Mouse (Mus musculus) kidney, embryonic 14.5 days (tissue): ENCODE measurements at regions not wholly inside any gene's neighbourhood (a gene's known extent, or its start where the extent isn't known, plus 50 kb on each side); places are given as distances from the start of the nearest gene placed in this dataset.
"Not testable (repeated sequence)": the region's sequence is repeated elsewhere in the genome, so short reads cannot be mapped to it uniquely, and the experiment has no call there.

ENCODE experiments used
- ATAC-seq: fragments of 200-750 bp; cut with Nextera tagmentation; 2 replicates; pipeline ENCODE4 v1.8.0; 2017; ENCODE audit warnings: moderate number of reproducible peaks, mild to moderate bottlenecking, moderate TSS enrichment, moderate library complexity; ENCODE audit not compliant: low FRiP score, low TSS enrichment
- H3K27ac ChIP-seq: fragments of 300-500 bp; sonication (generic); 2 replicates; pipeline ENCODE4 v1.5.1; 2014; ENCODE audit warnings: low read depth, mild to moderate bottlenecking, low read length, moderate library complexity, mixed read lengths
- H3K27me3 ChIP-seq: fragments of 300-500 bp; sonication (generic); 2 replicates; pipeline ENCODE4 v1.6.1; 2014; ENCODE audit warnings: mild to moderate bottlenecking, low read length; ENCODE audit not compliant: control insufficient read depth, insufficient read depth
- H3K36me3 ChIP-seq: fragments of 300-500 bp; sonication (generic); 2 replicates; pipeline ENCODE4 v1.6.1; 2014; ENCODE audit warnings: low read length, mixed read lengths; ENCODE audit not compliant: control insufficient read depth, insufficient read depth
- H3K4me1 ChIP-seq: fragments of 300-500 bp; sonication (generic); 2 replicates; pipeline ENCODE4 v1.6.1; 2014; ENCODE audit warnings: low read length, mixed read lengths; ENCODE audit not compliant: control insufficient read depth, insufficient read depth
- H3K4me2 ChIP-seq: fragments of 300-500 bp; sonication (generic); replicated peaks from 2 replicates; pipeline ENCODE4 v1.6.1; 2014; ENCODE audit warnings: low read depth, mild to moderate bottlenecking, low read length
- H3K4me3 ChIP-seq: fragments of 300-500 bp; sonication (generic); 2 replicates; pipeline ENCODE4 v1.5.1; 2014; ENCODE audit warnings: mild to moderate bottlenecking, low read length
- H3K9ac ChIP-seq: fragments of 300-500 bp; sonication (generic); 2 replicates; pipeline ENCODE4 v1.6.1; 2014; ENCODE audit warnings: low read depth, mild to moderate bottlenecking, low read length, moderate library complexity
- H3K9me3 ChIP-seq: fragments of 300-500 bp; sonication (generic); 2 replicates; pipeline ENCODE4 v1.6.1; 2016; ENCODE audit warnings: low read length; ENCODE audit not compliant: control insufficient read depth
- WGBS: fragments of 180-500 bp; shearing (Covaris S2); extraction: QIAGEN DNeasy Blood & Tissue Kit; methylation state at CpG from one replicate; pipeline ENCODE4 v1.1.7; 2014; 5-methylcytosine and 5-hydroxymethylcytosine counted together

GRCm38 (mm10) chr8:12451857-12452256 lies 56.8 kb downstream of the Sox1 start:
- H3K27me3 ChIP-seq = peaks cover 20% of the 10 kb centered on the region
- ATAC-seq = no peak

GRCm38 (mm10) chr8:12455376-12455775 lies 60.3 kb downstream of the Sox1 start:
- not testable (repeated sequence) for H3K4me1 ChIP-seq, H3K9ac ChIP-seq
- WGBS = 92% methylated on average over 3 of the region's 3 CpGs

More at GRCm38 (mm10) chr8:12451857-12452256, 56.8 kb downstream of the Sox1 start:
- Histone ChIP-seq H3K4me2 (no peak overlapping the region), H3K9ac (no peak overlapping the region), H3K9me3 (peaks cover 6% of the 10 kb centered on the region), H3K4me1 (no peaks in the 10 kb centered on the region), H3K27ac (no peak overlapping the region), H3K36me3 (no peaks in the 10 kb centered on the region), H3K4me3 (no peak overlapping the region)
- 68% methylated on average over 8 of the region's 8 CpGs for WGBS

GRCm38 (mm10) chr8:12456326-12456725 lies 61.2 kb downstream of the Sox1 start:
- Histone ChIP-seq H3K4me3 (no peak overlapping the region), H3K27me3 (no peaks in the 10 kb centered on the region), H3K4me2 (no peak overlapping the region), H3K27ac (no peak overlapping the region), H3K36me3 (no peaks in the 10 kb centered on the region), H3K9me3 (no peaks in the 10 kb centered on the region), H3K9ac (no peak overlapping the region), H3K4me1 (no peaks in the 10 kb centered on the region)
- 93% methylated on average over 1 of the region's 1 CpGs for WGBS
- no peak for ATAC-seq

More at GRCm38 (mm10) chr8:12455376-12455775, 60.3 kb downstream of the Sox1 start:
- not testable (repeated sequence) for H3K4me3 ChIP-seq, H3K9me3 ChIP-seq, H3K27me3 ChIP-seq, ATAC-seq, H3K36me3 ChIP-seq, H3K4me2 ChIP-seq, H3K27ac ChIP-seq

GRCm38 (mm10) chr8:12457015-12457414 lies 61.9 kb downstream of the Sox1 start:
- no peak for ATAC-seq

GRCm38 (mm10) chr8:12466845-12467244 lies 71.8 kb downstream of the Sox1 start:
- 87% methylated on average over 7 of the region's 7 CpGs for WGBS
- Histone ChIP-seq H3K4me3 (no peak overlapping the region), H3K4me1 (no peaks in the 10 kb centered on the region), H3K36me3 (no peaks in the 10 kb centered on the region), H3K9me3 (no peaks in the 10 kb centered on the region), H3K4me2 (no peak overlapping the region), H3K9ac (no peak overlapping the region), H3K27me3 (peaks cover 13% of the 10 kb centered on the region), H3K27ac (no peak overlapping the region)
- no peak for ATAC-seq

More at GRCm38 (mm10) chr8:12457015-12457414, 61.9 kb downstream of the Sox1 start:
- no peaks in the 10 kb centered on the region for H3K9me3 ChIP-seq
- no peak overlapping the region for H3K4me2 ChIP-seq
- 59% methylated on average over 7 of the region's 7 CpGs for WGBS
- H3K27me3 ChIP-seq = no peaks in the 10 kb centered on the region
- no peaks in the 10 kb centered on the region for H3K36me3 ChIP-seq
- no peak overlapping the region for H3K4me3 ChIP-seq
- no peak overlapping the region for H3K27ac ChIP-seq
- no peak overlapping the region for H3K9ac ChIP-seq
- no peaks in the 10 kb centered on the region for H3K4me1 ChIP-seq

GRCm38 (mm10) chr8:12467386-12468326 lies 72.6 kb downstream of the Sox1 start:
- H3K4me2 ChIP-seq = no peak overlapping the region
- H3K4me1 ChIP-seq = no peaks in the 10 kb centered on the region
- H3K36me3 ChIP-seq = no peaks in the 10 kb centered on the region
- ATAC-seq = 0 out of 2 replicates have a peak, but pooled peaks have one; percentile 12
- no peak overlapping the region for H3K4me3 ChIP-seq
- no peak overlapping the region for H3K27ac ChIP-seq
- WGBS = 71% methylated on average over 36 of the region's 36 CpGs
- no peaks in the 10 kb centered on the region for H3K9me3 ChIP-seq
- no peak overlapping the region for H3K9ac ChIP-seq
- peaks cover 11% of the 10 kb centered on the region for H3K27me3 ChIP-seq

GRCm38 (mm10) chr8:12477449-12478401 lies 82.6 kb downstream of the Sox1 start:
- no peak overlapping the region for H3K27ac ChIP-seq
- H3K36me3 ChIP-seq = no peaks in the 10 kb centered on the region
- H3K27me3 ChIP-seq = peaks cover 44% of the 10 kb centered on the region
- WGBS = 14% methylated on average over 39 of the region's 39 CpGs
- H3K4me1 ChIP-seq = no peaks in the 10 kb centered on the region
- H3K4me2 ChIP-seq = peak overlapping the region; percentile 38
- ATAC-seq = no peak
- no peaks in the 10 kb centered on the region for H3K9me3 ChIP-seq
- no peak overlapping the region for H3K9ac ChIP-seq
- H3K4me3 ChIP-seq = peak overlapping the region; percentile 21

- 63% methylated on average over 14 of the region's 14 CpGs for whole genome bisulfite sequencing
- H3K9me3 ChIP-seq = no peaks in the 10 kb centered on the region
- peaks cover 26% of the 10 kb centered on the region for H3K27me3 ChIP-seq
- H3K27ac ChIP-seq = no peak overlapping the region
- H3K9ac ChIP-seq = no peak overlapping the region
- no peak overlapping the region for H3K4me3 ChIP-seq
- no peak for ATAC-seq
- H3K4me1 ChIP-seq = no peaks in the 10 kb centered on the region
- no peak overlapping the region for H3K4me2 ChIP-seq
- no peaks in the 10 kb centered on the region for H3K36me3 ChIP-seq
Observed at GRCm38 (mm10) chr8:12481918-12482317, 86.8 kb downstream of the Sox1 start.
